Mouse (Mus musculus) heart, adult 2 months (tissue): ENCODE data around the gene Hivep2. TPM values are rescaled to one million over a fixed set of nuclear protein-coding genes. Genes with fewer than 3 reads are reported as not detected.

Source experiments
- DNase-seq, 2 experiments: peaks; one replicate each; pipeline ENCODE4 v3.0.0; 2021
- H3K27ac ChIP-seq: fragments of 200-600 bp; 2 replicates; pipeline ENCODE4 v1.8.1; 2022
- H3K27me3 ChIP-seq: fragments of 200-500 bp; 2 replicates; pipeline ENCODE4 v1.6.1; 2012; ENCODE audit warnings: mild to moderate bottlenecking, low read length, inconsistent platforms, mixed read lengths; ENCODE audit not compliant: control insufficient read depth, insufficient read depth
- H3K36me3 ChIP-seq: fragments of 200-500 bp; 2 replicates; pipeline ENCODE4 v1.6.1; 2012; ENCODE audit warnings: low read length, inconsistent platforms; ENCODE audit not compliant: control insufficient read depth, insufficient read depth
- H3K4me1 ChIP-seq: fragments of 200-500 bp; 2 replicates; pipeline ENCODE4 v1.6.1; 2011; ENCODE audit warnings: low read length; ENCODE audit not compliant: control insufficient read depth, insufficient read depth
- H3K4me3 ChIP-seq: fragments of 200-600 bp; 2 replicates; pipeline ENCODE4 v1.8.1; 2022
- H3K79me2 ChIP-seq: fragments of 200-500 bp; replicated peaks from 2 replicates; pipeline ENCODE4 v1.6.1; 2012; ENCODE audit warnings: mild to moderate bottlenecking, inconsistent platforms, low read length, moderate library complexity, mixed read lengths; ENCODE audit not compliant: control insufficient read depth, insufficient read depth
- H3K9ac ChIP-seq: fragments of 200-500 bp; 2 replicates; pipeline ENCODE4 v1.6.1; 2012; ENCODE audit warnings: low read depth, mild to moderate bottlenecking, control low read depth, inconsistent platforms, low read length, mixed read lengths
- CTCF ChIP-seq: fragments of 200-600 bp; IDR thresholded peaks from 2 replicates; pipeline ENCODE4 v1.8.1; 2022; ENCODE audit warnings: antibody characterized with exemption, mild to moderate bottlenecking, moderate library complexity
- EP300 ChIP-seq: fragments of 200-500 bp; IDR thresholded peaks from 2 replicates; pipeline ENCODE4 v1.6.1; 2011; ENCODE audit warnings: low read depth, low read length, control low read depth; ENCODE audit not compliant: insufficient read depth
- POLR2A ChIP-seq: fragments of 200-500 bp; IDR thresholded peaks from 2 replicates; pipeline ENCODE4 v1.6.1; 2011; ENCODE audit warnings: mild to moderate bottlenecking, low read depth, low read length, control low read depth; ENCODE audit not compliant: insufficient read depth
- WGBS: fragments of 180-500 bp; shearing (Covaris S2); methylation state at CpG from one replicate; pipeline ENCODE4 v1.1.7; 2018; 5-methylcytosine and 5-hydroxymethylcytosine counted together
- intact Hi-C: fragments of 180-260 bp; cut with DNase I; formaldehyde crosslinking; loops from one replicate; pipeline ENCODE4 v1.15.1; 2025
- polyA plus RNA-seq: library from polyadenylated mRNA; depleted of rRNA; stranded (reverse); fragments of >200 nt; gene quantifications from 2 replicates; pipeline ENCODE4 v1.2.3, GENCODE M21; 2012
- total RNA-seq, 2 experiments: library from RNA; stranded (reverse); gene quantifications; 2 replicates each; pipeline ENCODE4 v1.2.3; 2021

Hivep2 gene
- total and polyA plus RNA-seq, 3 experiments: 5.3 to 22.6 (median 20.9) TPM

DNA sequence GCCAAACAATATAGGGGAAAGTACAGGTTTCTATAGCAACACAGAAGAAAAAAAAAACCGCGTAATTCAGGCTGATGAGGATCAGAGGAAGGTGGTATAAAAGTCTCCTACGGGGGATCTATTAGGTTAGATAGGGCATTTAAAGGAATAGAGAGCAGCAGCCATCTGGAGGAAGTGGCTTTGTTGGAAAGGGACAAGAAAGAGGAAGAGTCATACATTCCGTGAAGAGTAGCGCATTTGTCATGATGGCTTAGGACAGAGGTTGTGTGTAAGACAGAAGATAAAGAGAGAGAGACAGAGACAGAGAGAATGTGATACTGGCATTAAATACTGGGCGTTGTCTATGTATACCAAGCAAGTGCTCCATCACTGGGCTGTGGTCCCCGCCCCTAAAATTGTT lies 32.6 kb upstream of the Hivep2 start:
- Histone ChIP-seq H3K9ac (no peak overlapping the region), H3K27me3 (no peaks in the 10 kb centered on the region), H3K27ac (no peak overlapping the region), H3K79me2 (no peaks in the 10 kb centered on the region), H3K4me1 (no peaks in the 10 kb centered on the region), H3K4me3 (no peak overlapping the region), H3K36me3 (no peaks in the 10 kb centered on the region)
- intact Hi-C loops: no loop called here
- TF ChIP-seq POLR2A (no peak), CTCF (no peak), EP300 (no peak)
- no peak for DNase-seq
- WGBS: 74% methylated on average over 7 of the region's 7 CpGs

DNA sequence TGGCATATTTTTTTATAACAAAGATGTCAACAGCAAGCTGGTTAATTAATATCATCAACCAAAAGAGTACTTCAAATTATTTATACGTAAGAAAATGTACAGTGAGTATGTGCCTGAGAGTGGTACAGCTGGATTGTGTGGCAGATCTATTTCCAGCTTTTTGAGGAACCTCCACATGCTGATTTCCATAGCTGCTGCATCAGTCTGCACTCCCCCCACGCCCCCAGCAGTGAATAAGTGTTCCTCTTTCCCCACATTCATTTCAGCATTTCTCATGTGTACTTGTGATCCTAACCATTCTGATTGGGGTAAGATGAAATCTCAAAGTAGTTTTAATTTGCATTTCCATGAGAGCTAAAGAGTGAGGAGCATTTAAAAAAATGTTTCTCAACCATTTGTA lies 30.2 kb upstream of the Hivep2 start:
- H3K9ac ChIP-seq: no peak overlapping the region
- no peaks in the 10 kb centered on the region for H3K4me1 ChIP-seq
- H3K27ac ChIP-seq: no peak overlapping the region
- no peaks in the 10 kb centered on the region for H3K36me3 ChIP-seq
- no peak for DNase-seq
- intact Hi-C loops: no loop called here
- H3K27me3 ChIP-seq: no peaks in the 10 kb centered on the region
- 78% methylated on average over 2 of the region's 2 CpGs for WGBS
- H3K79me2 ChIP-seq: no peaks in the 10 kb centered on the region
- H3K4me3 ChIP-seq: no peak overlapping the region
- TF ChIP-seq CTCF (no peak), EP300 (no peak), POLR2A (no peak)

DNA sequence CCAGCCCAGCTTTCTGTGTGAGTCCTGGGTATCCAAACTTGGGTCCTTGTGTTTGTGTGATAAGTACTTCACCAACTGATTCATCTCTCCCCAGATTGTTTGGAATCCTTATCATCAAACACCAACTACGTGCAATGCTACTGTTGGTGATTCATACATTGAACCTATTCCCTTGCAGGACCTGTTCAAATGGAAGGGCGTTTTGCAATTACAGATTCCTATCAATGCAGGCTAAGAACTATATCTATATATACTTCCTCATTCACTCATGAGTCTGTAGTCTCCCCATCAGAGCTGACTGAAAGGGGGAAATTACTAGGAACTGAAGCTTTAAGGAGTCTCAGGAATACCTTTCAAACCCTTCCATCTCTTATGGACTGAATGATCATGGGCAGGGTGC lies 24.5 kb upstream of the Hivep2 start:
- Histone ChIP-seq H3K79me2 (no peaks in the 10 kb centered on the region), H3K4me3 (no peak overlapping the region), H3K9ac (no peak overlapping the region), H3K27ac (no peak overlapping the region), H3K4me1 (no peaks in the 10 kb centered on the region), H3K36me3 (no peaks in the 10 kb centered on the region), H3K27me3 (no peaks in the 10 kb centered on the region)
- intact Hi-C loops: no loop called here
- 80% methylated on average over 2 of the region's 2 CpGs for WGBS
- no peak for TF ChIP-seq POLR2A
- TF ChIP-seq CTCF: no peak
- TF ChIP-seq EP300: no peak
- no peak for DNase-seq

DNA sequence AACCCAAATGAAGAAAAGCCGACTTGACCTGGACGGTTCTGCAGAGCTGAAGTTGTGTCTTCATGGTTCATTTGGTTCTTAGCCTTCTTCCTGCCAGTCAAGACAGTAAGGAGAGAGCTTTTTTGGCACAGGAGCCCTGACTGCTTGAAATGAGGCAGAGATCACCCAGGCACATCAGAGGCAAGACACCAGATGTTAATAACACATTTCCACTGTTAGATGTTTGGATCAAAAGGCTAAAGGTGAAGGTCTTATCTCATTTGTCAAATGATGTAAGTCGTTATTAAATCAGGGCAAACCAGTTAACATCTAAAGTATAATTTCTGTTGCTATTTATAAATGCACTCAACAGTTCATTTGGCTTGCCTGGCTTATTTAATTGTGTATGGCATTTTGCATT lies 22.2 kb upstream of the Hivep2 start:
- Histone ChIP-seq H3K27me3 (no peaks in the 10 kb centered on the region), H3K36me3 (no peaks in the 10 kb centered on the region), H3K4me1 (no peaks in the 10 kb centered on the region), H3K27ac (no peak overlapping the region), H3K79me2 (no peaks in the 10 kb centered on the region), H3K9ac (no peak overlapping the region), H3K4me3 (no peak overlapping the region)
- TF ChIP-seq EP300 (no peak), POLR2A (no peak), CTCF (no peak)
- intact Hi-C loops: no loop called here
- 61% methylated on average over 3 of the region's 3 CpGs for WGBS
- no peak for DNase-seq

DNA sequence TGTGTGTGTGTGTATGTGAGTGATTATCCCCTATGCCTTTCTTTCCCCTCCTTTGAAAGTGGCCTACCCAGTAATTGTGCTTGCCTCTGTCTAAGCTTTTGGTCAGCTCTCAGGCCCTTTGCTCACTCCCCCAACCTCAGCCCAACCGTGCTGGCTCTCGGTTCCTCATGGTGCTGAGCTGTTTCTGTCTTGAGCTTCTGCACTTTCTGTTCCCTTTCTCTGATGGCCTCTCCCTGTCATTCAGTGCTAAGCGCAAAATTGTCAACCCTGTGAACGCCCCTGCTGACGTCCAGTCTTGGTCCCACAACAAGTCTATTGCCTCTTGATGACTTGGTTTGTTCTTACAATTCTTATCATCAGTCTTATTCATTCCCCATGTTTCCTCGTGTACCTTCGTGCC lies 19.4 kb upstream of the Hivep2 start:
- Histone ChIP-seq H3K4me1 (no peaks in the 10 kb centered on the region), H3K79me2 (no peaks in the 10 kb centered on the region), H3K27me3 (no peaks in the 10 kb centered on the region), H3K36me3 (no peaks in the 10 kb centered on the region), H3K9ac (no peak overlapping the region), H3K4me3 (no peak overlapping the region), H3K27ac (no peak overlapping the region)
- no peak for TF ChIP-seq CTCF
- no peak for TF ChIP-seq POLR2A
- TF ChIP-seq EP300: no peak
- intact Hi-C loops: no loop called here
- peak in 1 of 2 experiments; percentile 42 for DNase-seq
- WGBS: 54% methylated on average over 7 of the region's 7 CpGs

DNA sequence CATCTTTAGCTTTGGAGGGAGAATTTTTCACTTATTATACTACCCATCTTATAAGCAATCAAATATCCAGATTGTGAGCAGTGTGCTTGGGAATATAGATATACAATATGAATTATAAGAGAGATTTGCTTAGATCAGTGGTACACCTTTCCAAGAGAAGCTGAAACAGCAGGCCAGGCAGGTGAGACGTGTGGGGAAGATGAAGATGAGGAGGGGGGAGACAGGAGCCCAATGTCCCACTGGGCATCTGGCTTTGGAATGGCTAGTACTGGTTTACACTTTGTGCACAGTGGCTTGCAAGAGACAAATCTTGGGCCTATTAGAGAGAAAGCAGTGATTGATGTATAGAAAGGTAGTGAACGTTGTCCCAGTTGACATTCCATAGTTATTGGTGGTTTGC lies 2.9 kb upstream of the Hivep2 start:
- Histone ChIP-seq H3K27ac (no peak overlapping the region), H3K36me3 (no peaks in the 10 kb centered on the region), H3K79me2 (no peaks in the 10 kb centered on the region), H3K27me3 (no peaks in the 10 kb centered on the region), H3K9ac (no peak overlapping the region), H3K4me1 (no peaks in the 10 kb centered on the region), H3K4me3 (no peak overlapping the region)
- DNase-seq: no peak
- TF ChIP-seq EP300: no peak
- TF ChIP-seq POLR2A: no peak
- TF ChIP-seq CTCF: no peak
- intact Hi-C loops: no loop called here
- 94% methylated on average over 2 of the region's 2 CpGs for WGBS
